Mouse (Mus musculus): ENCODE data around the gene Elp4.

Elp4 gene

GRCm38 (mm10) chr2:105804506-105804905, 99.9 kb downstream of the Elp4 start:
- DNase-seq, result no peak

GRCm38 (mm10) chr2:105803427-105803826, 100.9 kb downstream of the Elp4 start:
- DNase-seq, result no peak

- DNase-seq, result no peak
Observed at GRCm38 (mm10) chr2:105802902-105803301, 101.5 kb downstream of the Elp4 start.

- DNase-seq, result no peak
Observed at GRCm38 (mm10) chr2:105801536-105801935, 102.8 kb downstream of the Elp4 start.

- DNase-seq, result no peak
Observed at GRCm38 (mm10) chr2:105800694-105801093, 103.7 kb downstream of the Elp4 start.

GRCm38 (mm10) chr2:105799840-105800239, 104.5 kb downstream of the Elp4 start:
- DNase-seq, result peak; percentile 3

GRCm38 (mm10) chr2:105797842-105798241, 106.5 kb downstream of the Elp4 start:
- DNase-seq, result no peak

GRCm38 (mm10) chr2:105796101-105796500, 108.3 kb downstream of the Elp4 start:
- DNase-seq, result peak; percentile 3

GRCm38 (mm10) chr2:105792339-105793120, 111.8 kb downstream of the Elp4 start:
- no peak for DNase-seq

- no peak for DNase-seq
Observed at GRCm38 (mm10) chr2:105789936-105790335, 114.4 kb downstream of the Elp4 start.

GRCm38 (mm10) chr2:105787726-105788125, 116.6 kb downstream of the Elp4 start:
- no peak for DNase-seq

GRCm38 (mm10) chr2:105786986-105787385, 117.4 kb downstream of the Elp4 start:
- no peak for DNase-seq

- DNase-seq, result no peak
Observed at GRCm38 (mm10) chr2:105782885-105783284, 121.5 kb downstream of the Elp4 start.

GRCm38 (mm10) chr2:105780739-105781138, 123.6 kb downstream of the Elp4 start:
- no peak for DNase-seq

GRCm38 (mm10) chr2:105779320-105779891, 125.0 kb downstream of the Elp4 start:
- no peak for DNase-seq

GRCm38 (mm10) chr2:105771314-105771713, 133.1 kb downstream of the Elp4 start:
- DNase-seq, result no peak

- no peak for DNase-seq
Observed at GRCm38 (mm10) chr2:105769747-105770328, 134.5 kb downstream of the Elp4 start.

- no peak for DNase-seq
Observed at GRCm38 (mm10) chr2:105753512-105753911, 150.9 kb downstream of the Elp4 start.

GRCm38 (mm10) chr2:105749111-105749510, 155.3 kb downstream of the Elp4 start:
- DNase-seq, result no peak

GRCm38 (mm10) chr2:105746896-105747295, 157.5 kb downstream of the Elp4 start:
- DNase-seq, result no peak

GRCm38 (mm10) chr2:105736166-105736565, 168.2 kb downstream of the Elp4 start:
- DNase-seq, result no peak

GRCm38 (mm10) chr2:105730704-105731103, 173.7 kb downstream of the Elp4 start:
- DNase-seq, result no peak

GRCm38 (mm10) chr2:105726657-105727056, 177.7 kb downstream of the Elp4 start:
- no peak for DNase-seq
